Mouse (Mus musculus): ENCODE measurements at regions not wholly inside any gene's neighbourhood (a gene's known extent, or its start where the extent isn't known, plus 50 kb on each side); places are given as distances from the start of the nearest gene placed in this dataset.

DNA sequence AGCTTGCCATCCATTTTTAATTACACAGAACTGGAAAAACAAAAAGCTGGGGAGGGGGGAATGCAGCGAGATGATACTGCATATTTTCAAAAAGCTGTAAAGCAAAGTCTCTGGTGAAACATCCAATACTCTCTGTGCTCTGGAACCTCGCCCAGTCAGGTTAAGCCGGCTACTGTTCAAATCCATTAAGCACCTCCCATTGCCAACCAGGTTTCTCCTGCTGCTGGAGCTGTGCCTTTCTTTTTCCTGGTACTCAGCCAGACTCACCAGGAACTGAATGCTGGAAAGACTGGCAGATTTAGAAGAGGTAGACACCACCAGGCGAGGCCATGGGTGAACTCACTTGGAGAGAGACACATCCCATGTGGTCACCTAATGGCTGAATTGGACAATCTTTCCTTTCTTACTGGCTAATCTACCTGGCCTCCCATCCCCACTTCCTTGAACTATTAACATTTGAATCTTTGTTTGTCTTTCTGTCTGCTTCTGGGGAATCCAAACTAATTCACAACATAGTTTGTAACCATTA lies 1250.8 kb upstream of the Jmjd1c start:
- POLR2A ChIA-PET, result interaction anchor here in 1 of 4 experiments (0.6 kb wide), 1 partner anchor 1476 kb away, joined by 3 read pairs; no protein-coding TSS in a partner anchor
- CTCF ChIA-PET, result no interaction called here

DNA sequence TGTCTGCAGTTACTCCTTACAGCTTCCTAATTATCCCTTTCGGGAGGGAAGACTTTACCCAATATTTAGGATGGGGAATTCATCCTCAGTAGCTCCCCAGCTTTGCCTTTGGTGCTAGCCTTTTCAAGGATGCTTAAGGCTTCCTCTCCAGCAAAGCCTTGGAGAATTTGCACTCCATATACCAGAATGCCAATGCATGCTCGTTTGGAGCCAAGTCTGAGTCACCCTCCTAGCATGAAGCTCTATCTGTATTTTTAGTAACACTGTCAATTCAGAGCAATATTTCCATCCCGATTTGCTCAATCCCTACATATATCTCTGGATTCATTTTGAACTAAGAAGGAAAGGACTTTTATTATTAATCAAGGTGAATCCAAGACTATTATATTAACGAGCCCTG lies 1249.8 kb upstream of the Jmjd1c start:
- POLR2A ChIA-PET, result no interaction called here
- CTCF ChIA-PET, result no interaction called here

DNA sequence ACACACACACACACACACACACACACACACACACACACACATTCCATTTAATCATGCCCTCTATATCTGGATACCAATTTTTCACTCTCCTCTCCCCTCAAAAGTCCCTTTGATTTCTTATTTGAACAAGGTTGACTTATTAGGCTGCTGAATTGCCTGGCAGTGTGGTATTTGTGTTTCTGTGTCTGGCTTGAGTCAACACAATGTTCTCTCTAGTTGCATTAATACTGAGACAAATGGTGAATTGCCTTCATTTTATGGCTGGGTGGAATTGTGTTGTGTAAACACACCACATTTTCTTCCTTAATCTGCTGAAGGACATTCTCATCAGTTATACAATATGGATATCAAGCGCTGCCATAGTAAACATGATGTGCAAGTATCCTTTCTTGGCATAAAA lies 1248.3 kb upstream of the Jmjd1c start:
- ChIA-PET CTCF (no interaction called here), POLR2A (no interaction called here)

DNA sequence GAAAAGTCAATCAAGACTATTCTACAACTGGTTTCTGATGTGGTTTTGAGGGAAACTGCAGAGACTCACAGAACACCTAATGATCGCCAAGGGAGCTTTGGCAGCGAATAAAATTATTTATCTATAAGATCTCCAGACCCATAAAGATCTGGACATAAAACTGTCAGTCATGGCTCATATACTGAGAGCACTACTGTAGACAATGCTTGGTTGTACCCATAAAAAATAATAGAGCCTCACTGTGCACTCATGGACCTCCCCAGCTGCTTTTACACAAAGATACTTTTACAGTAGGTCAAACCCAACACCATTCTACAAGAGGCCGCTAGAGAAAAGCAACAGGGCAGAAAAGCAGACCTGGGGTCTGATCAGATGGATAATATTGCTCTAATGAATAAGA lies 1206.0 kb upstream of the Jmjd1c start:
- POLR2A ChIA-PET, result no interaction called here
- CTCF ChIA-PET, result no interaction called here

DNA sequence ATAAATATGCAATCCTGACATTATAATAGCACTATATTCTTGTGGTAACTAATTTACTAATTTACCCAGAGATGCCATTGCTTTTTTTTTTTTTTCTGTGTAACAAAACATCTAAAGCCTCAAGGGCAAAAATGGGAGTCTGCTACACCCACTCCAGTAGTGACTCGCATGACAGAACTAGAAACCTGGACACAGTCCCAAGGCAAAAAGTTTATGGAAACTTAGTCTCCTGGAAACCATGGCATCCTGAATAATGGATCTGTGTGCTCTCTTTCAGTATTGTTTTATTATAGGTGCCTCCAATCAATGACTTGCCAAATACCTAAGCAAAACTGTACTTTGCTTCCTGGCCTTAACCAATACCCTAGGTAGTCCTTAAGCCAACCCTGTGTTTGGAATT lies 1188.4 kb upstream of the Jmjd1c start:
- CTCF ChIA-PET, result no interaction called here
- POLR2A ChIA-PET, result no interaction called here

DNA sequence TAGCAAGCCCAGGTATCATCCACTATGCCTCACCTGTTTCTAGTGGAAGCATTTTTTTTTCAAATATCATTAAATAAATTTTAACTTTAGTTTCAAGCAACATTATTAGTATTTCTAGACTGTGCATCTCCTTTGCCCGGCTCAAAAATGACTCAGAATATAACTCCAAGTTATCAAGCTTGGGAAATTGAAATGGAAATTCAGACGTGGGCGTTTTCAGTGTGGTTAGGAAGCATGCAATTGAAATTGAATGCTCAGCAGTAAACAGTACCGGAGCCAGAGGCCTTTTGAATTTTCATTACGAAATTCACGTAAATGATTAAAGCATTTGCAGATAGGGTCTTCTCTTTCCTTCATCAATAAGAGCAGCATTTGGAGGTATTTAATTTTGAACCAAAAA lies 1183.4 kb upstream of the Jmjd1c start:
- ChIA-PET POLR2A (no interaction called here), CTCF (no interaction called here)

DNA sequence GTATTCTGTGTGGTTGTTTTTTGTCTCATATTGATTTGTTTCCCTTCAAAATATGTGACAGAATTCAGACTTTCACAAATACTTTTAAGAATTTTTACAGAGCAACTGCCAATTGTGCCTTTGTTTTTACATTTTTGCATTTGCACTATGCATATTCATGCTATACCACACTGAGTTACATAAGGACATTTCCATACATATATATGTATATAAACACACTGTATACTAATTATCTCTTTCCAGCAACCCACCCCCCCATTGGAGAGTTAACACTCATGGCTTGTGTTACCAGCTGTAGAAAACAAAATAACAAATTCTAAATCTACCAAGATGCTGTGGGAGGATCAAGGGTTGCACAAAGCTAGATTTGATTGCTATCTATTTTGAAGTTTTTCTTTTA lies 1163.8 kb upstream of the Jmjd1c start:
- POLR2A ChIA-PET, result no interaction called here
- CTCF ChIA-PET, result no interaction called here

DNA sequence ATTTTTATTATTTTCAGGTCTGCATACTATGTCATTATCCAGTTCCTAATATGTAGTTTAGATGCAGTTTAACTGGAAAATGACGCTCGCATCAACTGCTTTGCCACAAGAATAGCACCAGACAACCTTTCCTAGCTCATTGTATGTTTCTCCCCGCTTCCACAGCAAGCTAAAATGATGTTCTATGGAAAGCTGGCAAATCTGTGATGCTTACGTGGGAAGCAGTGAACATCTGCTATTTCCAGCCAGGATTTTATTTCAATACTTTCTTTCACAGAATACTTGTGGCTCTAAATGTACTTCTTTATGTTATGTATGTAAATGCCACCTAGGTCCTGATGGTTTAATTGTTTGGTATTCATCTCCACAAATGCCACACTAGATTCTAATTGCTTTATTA lies 1147.3 kb upstream of the Jmjd1c start:
- ChIA-PET POLR2A (no interaction called here), CTCF (no interaction called here)

DNA sequence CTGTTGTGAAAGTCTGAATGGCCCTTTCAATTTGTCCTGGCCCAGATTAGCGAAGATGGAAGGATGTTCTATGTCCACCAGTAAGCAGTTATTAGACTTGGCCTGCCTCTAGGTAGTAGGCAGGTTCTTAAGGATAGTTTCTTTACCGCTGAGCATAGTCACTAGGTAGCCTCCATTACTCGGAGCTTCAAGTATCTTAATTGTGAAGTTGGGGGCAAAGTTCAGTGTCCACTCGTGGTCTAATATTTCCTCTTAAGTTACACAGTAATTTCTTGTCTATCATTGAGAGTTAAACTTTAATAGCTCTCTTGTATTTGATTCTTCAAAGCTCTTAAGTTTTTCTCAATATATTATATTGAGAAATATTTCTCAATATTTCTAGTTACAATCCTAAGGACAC lies 1133.5 kb upstream of the Jmjd1c start:
- CTCF ChIA-PET, result no interaction called here
- POLR2A ChIA-PET, result interaction anchor here in 1 of 4 experiments (0.7 kb wide), 1 partner anchor 16 kb away, joined by 3 read pairs; no protein-coding TSS in a partner anchor

DNA sequence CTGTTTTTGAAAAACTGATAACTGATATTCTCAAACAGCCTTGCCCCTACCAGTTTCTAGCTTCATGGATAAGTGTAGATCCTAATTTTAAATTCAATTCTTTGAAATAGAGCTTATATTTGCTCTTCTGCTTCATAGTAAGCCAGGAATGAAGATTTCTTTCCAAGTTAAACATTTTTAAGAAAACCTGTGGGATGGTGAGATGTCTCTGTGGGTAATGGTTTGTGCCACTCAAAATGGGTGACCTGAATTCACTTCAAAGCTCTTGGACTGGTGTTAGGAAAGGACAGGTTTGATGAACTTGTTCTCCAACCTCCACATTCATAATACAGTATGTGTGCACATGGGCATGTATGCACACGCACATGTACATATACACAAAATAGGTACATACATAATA lies 1126.2 kb upstream of the Jmjd1c start:
- ChIA-PET POLR2A (no interaction called here), CTCF (no interaction called here)
